Mouse (Mus musculus) MEL (cell line): ENCODE measurements around the gene Dlg2.
A peak's percentile ranks its signal among the peaks of the same experiment; 100 is the strongest.

Experiments used
- CHD1 ChIP-seq: IDR thresholded peaks from 2 replicates; pipeline ENCODE4 v1.6.1; 2012; ENCODE audit warnings: low read depth, mild to moderate bottlenecking, inconsistent platforms, low read length, improper control_type of control experiment
- CTCF ChIP-seq, 3 experiments: IDR thresholded peaks in 2 of 3; conservative IDR thresholded peaks in 1 of 3; 2 replicates each; pipeline ENCODE4 v1.5.1; 2011 to 2012; ENCODE audit warnings: low read length in 3 of 3, low read depth in 2 of 3, mild to moderate bottlenecking in 2 of 3, improper control_type of control experiment in 1 of 3, inconsistent platforms in 1 of 3, mixed read lengths in 1 of 3, moderate library complexity in 1 of 3; ENCODE audit not compliant: control insufficient read depth in 1 of 3, insufficient read depth in 1 of 3, poor library complexity in 1 of 3, severe bottlenecking in 1 of 3
- EP300 ChIP-seq, 2 experiments: IDR thresholded peaks; 2 replicates each; pipeline ENCODE4 v1.6.1; 2011; ENCODE audit warnings: improper control_type of control experiment in 2 of 2, low read length in 2 of 2, low read depth in 1 of 2, mild to moderate bottlenecking in 1 of 2
- MAX ChIP-seq: IDR thresholded peaks from 2 replicates; pipeline ENCODE4 v1.6.1; 2011; ENCODE audit warnings: low read length, improper control_type of control experiment
- POLR2A ChIP-seq, 2 experiments: IDR thresholded peaks; 2 replicates each; pipeline ENCODE4 v1.6.1; 2011 to 2012; ENCODE audit warnings: low read length in 2 of 2, mild to moderate bottlenecking in 2 of 2, control low read depth in 1 of 2, improper control_type of control experiment in 1 of 2, low read depth in 1 of 2, moderate library complexity in 1 of 2; ENCODE audit not compliant: control insufficient read depth in 1 of 2, insufficient read depth in 1 of 2, poor library complexity in 1 of 2
- TAL1 ChIP-seq: IDR thresholded peaks from 2 replicates; pipeline ENCODE4 v1.6.1; 2012; ENCODE audit warnings: mild to moderate bottlenecking, inconsistent platforms, low read length, moderate library complexity, mixed read lengths
- USF2 ChIP-seq, 2 experiments: IDR thresholded peaks; 2 replicates each; pipeline ENCODE4 v1.6.1; 2011 to 2012; ENCODE audit warnings: improper control_type of control experiment in 2 of 2, low read length in 2 of 2, borderline replicate concordance in 1 of 2, inconsistent platforms in 1 of 2, low read depth in 1 of 2, mild to moderate bottlenecking in 1 of 2; ENCODE audit not compliant: insufficient read depth in 1 of 2

DNA sequence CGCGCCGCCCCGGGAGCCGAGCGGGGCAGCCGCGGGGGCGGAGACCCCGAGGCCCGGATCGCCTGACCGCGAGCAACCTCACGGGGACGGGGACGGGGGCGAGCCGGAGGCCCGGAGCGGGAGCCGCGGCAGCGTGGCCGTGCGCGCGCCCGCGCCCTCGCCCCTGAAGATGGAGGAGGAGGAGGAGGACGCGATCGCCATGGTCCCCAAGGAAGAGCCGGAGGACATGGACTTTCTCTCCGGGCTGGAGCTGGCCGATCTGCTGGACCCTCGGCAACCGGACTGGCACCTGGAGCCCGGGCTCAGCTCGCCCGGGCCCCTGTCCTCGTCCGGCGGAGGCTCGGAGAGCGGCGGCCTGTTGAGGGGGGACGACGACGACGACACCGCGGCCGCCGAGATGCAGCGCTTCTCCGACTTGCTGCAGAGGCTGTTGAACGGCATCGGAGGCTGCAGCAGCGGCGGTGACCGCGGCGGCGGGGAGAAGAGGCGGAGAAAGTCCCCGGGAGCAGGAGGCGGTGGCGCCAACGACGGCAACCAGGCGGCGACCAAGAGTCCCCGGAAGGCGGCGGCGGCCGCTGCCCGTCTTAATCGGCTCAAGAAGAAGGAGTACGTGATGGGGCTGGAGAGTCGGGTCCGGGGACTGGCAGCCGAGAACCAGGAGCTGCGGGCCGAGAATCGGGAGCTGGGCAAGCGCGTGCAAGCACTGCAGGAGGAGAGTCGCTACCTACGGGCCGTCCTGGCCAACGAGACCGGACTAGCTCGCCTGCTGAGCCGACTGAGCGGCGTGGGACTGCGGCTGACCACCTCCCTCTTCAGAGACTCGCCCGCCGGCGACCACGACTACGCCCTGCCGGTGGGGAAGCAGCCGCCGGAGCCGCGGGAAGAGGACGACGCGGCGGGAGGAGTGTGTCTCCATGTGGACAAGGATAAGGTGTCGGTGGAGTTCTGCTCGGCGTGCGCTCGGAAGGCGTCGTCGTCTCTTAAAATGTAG is 33.1 kb upstream of the Dlg2 start:
- no peak for TF ChIP-seq USF2 (IDR thresholded peaks at IDR 0.05; ENCODE audit: borderline replicate concordance in 1 of 2, insufficient read depth in 1 of 2, low read depth in 1 of 2, low read length in 2 of 2)
- no peak for TF ChIP-seq TAL1
- TF ChIP-seq CTCF (IDR thresholded peaks at IDR 0.05 in 2 of 3, conservative IDR thresholded peaks at IDR 0.05 in 1 of 3; ENCODE audit: control insufficient read depth in 1 of 3, insufficient read depth in 1 of 3, low read depth in 2 of 3, low read length in 3 of 3, poor library complexity in 1 of 3, severe bottlenecking in 1 of 3) = peak in 1 of 3 experiments; percentile 30; a peak in 1 of 6 replicates
- TF ChIP-seq EP300 (IDR thresholded peaks at IDR 0.05; ENCODE audit: low read depth in 1 of 2, low read length in 2 of 2) = no peak
- no peak; the same call in none of the 2 replicates for TF ChIP-seq MAX
- peak in 1 of 2 experiments; percentile 64; a peak in 1 of 4 replicates for TF ChIP-seq POLR2A (IDR thresholded peaks at IDR 0.05; ENCODE audit: control insufficient read depth in 1 of 2, insufficient read depth in 1 of 2, low read depth in 1 of 2, low read length in 2 of 2, poor library complexity in 1 of 2)
- no peak for TF ChIP-seq CHD1
